Mouse (Mus musculus) lung, postnatal 0 days (tissue): ENCODE measurements around the gene Galnt14.

Experiments
- CTCF ChIP-seq: IDR thresholded peaks from 2 replicates; pipeline ENCODE4 v1.5.1; 2016; ENCODE audit warnings: antibody characterized with exemption, mild to moderate bottlenecking
- EP300 ChIP-seq: IDR thresholded peaks from 2 replicates; pipeline ENCODE4 v1.6.1; 2016; ENCODE audit warnings: antibody characterized with exemption, mild to moderate bottlenecking, control low read depth

- no peak for TF ChIP-seq CTCF
- TF ChIP-seq EP300: no peak
These were observed 76.1 kb downstream of the Galnt14 start for GRCm38 (mm10) chr17:73633991-73634710.
